Mouse (Mus musculus): Measurements from ENCODE around the gene Mthfd1l. TPM values are rescaled to one million over a fixed set of nuclear protein-coding genes. Genes with fewer than 3 reads are reported as not detected.

Gene Mthfd1l
- total and polyA plus RNA-seq, 3 experiments: 84.0 to 94.8 (median 90.3) TPM

DNA sequence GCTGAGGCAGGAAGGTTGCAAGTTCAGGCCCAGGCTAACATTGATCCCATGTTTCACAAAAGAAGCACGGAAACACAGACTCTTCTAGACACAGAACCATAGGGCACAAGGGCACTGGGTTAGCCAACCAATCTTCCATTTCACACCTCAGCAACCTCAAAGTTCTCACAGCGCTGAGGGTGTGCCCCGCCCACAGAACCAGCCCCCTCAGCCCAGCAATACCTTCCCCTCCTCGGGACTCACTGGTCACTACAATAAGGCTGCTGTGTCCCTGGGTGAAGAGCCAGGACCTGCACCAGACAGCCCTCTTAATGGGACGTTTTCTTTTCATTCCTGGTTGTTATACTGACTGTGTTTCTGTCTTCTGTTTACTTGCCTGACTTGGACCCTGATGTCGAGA lies 181.1 kb downstream of the Mthfd1l start:
- Histone ChIP-seq H3K27ac (ENCODE audit: insufficient read depth, low read depth) (no peak overlapping the region), H3K27me3 (replicated peaks) (no peaks in the 10 kb centered on the region), H3K4me3 (replicated peaks in 1 of 3; ENCODE audit: low read depth in 2 of 3, low read length in 2 of 3, poor library complexity in 1 of 3) (no peak overlapping the region), H3K4me1 (ENCODE audit: control insufficient read depth in 1 of 2, insufficient read depth in 2 of 2) (no peaks in the 10 kb centered on the region), H3K36me3 (replicated peaks in 1 of 2; ENCODE audit: control insufficient read depth in 1 of 2, insufficient read depth in 1 of 2, low read length in 1 of 2) (peaks cover 29 to 81% of the 10 kb centered on the region in 2 experiments), H3K9me3 (replicated peaks; ENCODE audit: low read length) (no peaks in the 10 kb centered on the region), H3K79me2 (replicated peaks; ENCODE audit: control insufficient read depth, extremely low read depth, insufficient read depth, poor library complexity, severe bottlenecking) (no peaks in the 10 kb centered on the region), H3K4me2 (ENCODE audit: insufficient read depth, low read depth, poor library complexity, severe bottlenecking) (no peak overlapping the region), H3K9ac (ENCODE audit: insufficient read depth, low read depth) (no peak overlapping the region)
- in situ Hi-C loops (cut with MboI; ENCODE audit: low pct_ligation_motif_present, low pct_unique_long_range_greater_than_20kb, low sequenced_read_pairs): no loop called here
- DNase-seq (ENCODE audit: extremely low read depth): no peak
- dilution Hi-C loops (cut with MboI; ENCODE audit: extremely low pct_ligation_motif_present, extremely low pct_unique_long_range_greater_than_20kb, low sequenced_read_pairs): no loop called here
- TF ChIP-seq ZMIZ1 (IDR thresholded peaks at IDR 0.05; ENCODE audit: low read depth, low read length) (no peak), HCFC1 (IDR thresholded peaks at IDR 0.05; ENCODE audit: low read depth, low read length) (no peak), MAFK (IDR thresholded peaks at IDR 0.05; ENCODE audit: insufficient replicate concordance, low read length) (no peak), GABPA (IDR thresholded peaks at IDR 0.05; ENCODE audit: insufficient replicate concordance, low read depth, low read length) (no peak), MEF2A (IDR thresholded peaks at IDR 0.05; ENCODE audit: borderline replicate concordance, low read depth, low read length) (no peak), EP300 (IDR thresholded peaks at IDR 0.05; ENCODE audit: low read length) (no peak), IRF4 (IDR thresholded peaks at IDR 0.05; ENCODE audit: low read depth, low read length) (no peak)

DNA sequence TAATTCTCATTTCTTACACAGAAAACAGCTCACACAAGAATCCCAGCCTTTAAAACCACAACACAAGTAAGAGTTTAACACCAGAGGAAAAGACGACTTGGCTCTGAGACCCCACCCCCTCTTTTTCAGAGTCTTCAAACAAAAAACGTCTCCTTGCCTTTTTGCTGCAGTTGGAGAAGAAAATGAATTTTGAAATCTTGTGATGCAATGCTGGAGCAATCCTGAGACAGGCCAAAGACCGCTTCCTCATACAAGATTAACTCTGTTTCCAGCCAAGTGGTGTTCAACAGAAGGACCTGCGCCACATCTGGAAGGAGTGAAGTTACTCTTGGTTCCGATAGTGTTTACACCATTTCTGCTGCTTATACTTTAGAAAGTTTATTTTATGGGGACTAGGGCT lies 182.6 kb downstream of the Mthfd1l start:
- Histone ChIP-seq H3K9me3 (replicated peaks; ENCODE audit: low read length) (no peaks in the 10 kb centered on the region), H3K27me3 (replicated peaks) (no peaks in the 10 kb centered on the region), H3K4me1 (ENCODE audit: control insufficient read depth in 1 of 2, insufficient read depth in 2 of 2) (no peaks in the 10 kb centered on the region), H3K4me3 (replicated peaks in 1 of 3; ENCODE audit: low read depth in 2 of 3, low read length in 2 of 3, poor library complexity in 1 of 3) (no peak overlapping the region), H3K79me2 (replicated peaks; ENCODE audit: control insufficient read depth, extremely low read depth, insufficient read depth, poor library complexity, severe bottlenecking) (no peaks in the 10 kb centered on the region), H3K36me3 (replicated peaks in 1 of 2; ENCODE audit: control insufficient read depth in 1 of 2, insufficient read depth in 1 of 2, low read length in 1 of 2) (peaks cover 28 to 71% of the 10 kb centered on the region in 2 experiments), H3K4me2 (ENCODE audit: insufficient read depth, low read depth, poor library complexity, severe bottlenecking) (no peak overlapping the region), H3K9ac (ENCODE audit: insufficient read depth, low read depth) (no peak overlapping the region), H3K27ac (ENCODE audit: insufficient read depth, low read depth) (no peak overlapping the region)
- in situ Hi-C loops (cut with MboI; ENCODE audit: low pct_ligation_motif_present, low pct_unique_long_range_greater_than_20kb, low sequenced_read_pairs) (no loop called here), dilution Hi-C loops (cut with MboI; ENCODE audit: extremely low pct_ligation_motif_present, extremely low pct_unique_long_range_greater_than_20kb, low sequenced_read_pairs) (no loop called here)
- DNase-seq (ENCODE audit: extremely low read depth): no peak
- TF ChIP-seq JUND (conservative IDR thresholded peaks at IDR 0.05; ENCODE audit: low read depth, low read length) (no peak), BHLHE40 (IDR thresholded peaks at IDR 0.05; ENCODE audit: low read depth, low read length) (no peak), USF1 (IDR thresholded peaks at IDR 0.05; ENCODE audit: low read depth, low read length) (no peak), MXI1 (IDR thresholded peaks at IDR 0.05; ENCODE audit: low read depth, low read length) (no peak), GABPA (IDR thresholded peaks at IDR 0.05; ENCODE audit: insufficient replicate concordance, low read depth, low read length) (no peak), USF2 (conservative IDR thresholded peaks at IDR 0.05; ENCODE audit: low read depth, low read length) (no peak), KAT2A (IDR thresholded peaks at IDR 0.05; ENCODE audit: insufficient replicate concordance, low read length) (no peak), CHD1 (IDR thresholded peaks at IDR 0.05; ENCODE audit: low read depth, low read length) (no peak), MEF2A (IDR thresholded peaks at IDR 0.05; ENCODE audit: borderline replicate concordance, low read depth, low read length) (no peak), NRF1 (IDR thresholded peaks at IDR 0.05; ENCODE audit: low read depth, low read length) (no peak), E2F4 (IDR thresholded peaks at IDR 0.05; ENCODE audit: insufficient replicate concordance, low read depth, low read length) (no peak), TCF12 (IDR thresholded peaks at IDR 0.05; ENCODE audit: low read depth, low read length) (no peak)
